Mouse (Mus musculus): Measurements from ENCODE around the gene Mthfr.

Gene Mthfr

GRCm38 (mm10) chr4:148038600-148039253 is at the start of gene Mthfr, which contains the start of gene Clcn6:
TSS of gene Mthfr (plus strand) at chr4:148039077.
TSS of gene Clcn6 (minus strand) at chr4:148038821.
- CTCF ChIA-PET: no interaction called here

- CTCF ChIA-PET: no interaction called here
Observed at GRCm38 (mm10) chr4:147993571-147994095, 45.2 kb upstream of the Mthfr start.

- CTCF ChIA-PET: no interaction called here
Observed at GRCm38 (mm10) chr4:147995311-147995710, 43.6 kb upstream of the Mthfr start.

GRCm38 (mm10) chr4:148000202-148000772 is 38.6 kb upstream of the Mthfr start, which contains the start of gene Nppa:
TSS of gene Nppa (plus strand) at chr4:148000722.
- CTCF ChIA-PET: interaction anchor here (0.5 kb wide), 1 partner anchor 36 kb away, joined by 3 read pairs; no protein-coding TSS in a partner anchor

- CTCF ChIA-PET: no interaction called here
Observed at GRCm38 (mm10) chr4:148001013-148001789, 37.7 kb upstream of the Mthfr start.

GRCm38 (mm10) chr4:148001866-148002265 is 37.0 kb upstream of the Mthfr start:
- CTCF ChIA-PET: no interaction called here

GRCm38 (mm10) chr4:148004361-148004760 is 34.5 kb upstream of the Mthfr start:
- CTCF ChIA-PET: no interaction called here

- CTCF ChIA-PET: interaction anchor here (0.6 kb wide), 1 partner anchor 127 kb away, joined by 3 read pairs; no protein-coding TSS in a partner anchor
Observed at GRCm38 (mm10) chr4:148008412-148008811, 30.5 kb upstream of the Mthfr start.

GRCm38 (mm10) chr4:148009641-148010040 is 29.2 kb upstream of the Mthfr start:
- CTCF ChIA-PET: no interaction called here

- CTCF ChIA-PET: no interaction called here
Observed at GRCm38 (mm10) chr4:148011332-148011731, 27.5 kb upstream of the Mthfr start.

GRCm38 (mm10) chr4:148012216-148012615 is 26.7 kb upstream of the Mthfr start:
- CTCF ChIA-PET: no interaction called here

GRCm38 (mm10) chr4:148015418-148015817 is 23.5 kb upstream of the Mthfr start:
- CTCF ChIA-PET: no interaction called here

GRCm38 (mm10) chr4:148016981-148017380 is 21.9 kb upstream of the Mthfr start:
- CTCF ChIA-PET: interaction anchor here (0.6 kb wide), 1 partner anchor 57 kb away, joined by 3 read pairs; no protein-coding TSS in a partner anchor

GRCm38 (mm10) chr4:148018410-148018809 is 20.5 kb upstream of the Mthfr start:
- CTCF ChIA-PET: no interaction called here

GRCm38 (mm10) chr4:148024003-148024402 is 14.9 kb upstream of the Mthfr start:
- CTCF ChIA-PET: no interaction called here

GRCm38 (mm10) chr4:148029297-148029696 is 9.6 kb upstream of the Mthfr start:
- CTCF ChIA-PET: no interaction called here

- CTCF ChIA-PET: no interaction called here
Observed at GRCm38 (mm10) chr4:148030506-148030905, 8.4 kb upstream of the Mthfr start.

- CTCF ChIA-PET: interaction anchor here (0.7 kb wide), 1 partner anchor 1048 kb away, joined by 7 read pairs; no protein-coding TSS in a partner anchor
Observed at GRCm38 (mm10) chr4:148033858-148034410, 4.9 kb upstream of the Mthfr start.

- CTCF ChIA-PET: no interaction called here
Observed at GRCm38 (mm10) chr4:148035440-148035839, 3.4 kb upstream of the Mthfr start.

GRCm38 (mm10) chr4:148038079-148038599 is 738 bp upstream of the Mthfr start:
- CTCF ChIA-PET: no interaction called here

GRCm38 (mm10) chr4:148039254-148040028 is 564 bp downstream of the Mthfr start:
- CTCF ChIA-PET: no interaction called here

Data from spleen, embryonic (tissue).